Mouse (Mus musculus) megakaryocyte, adult 5-6 weeks (primary cell): ENCODE results near the gene Apbb1. TPM values are rescaled to one million over a fixed set of nuclear protein-coding genes. Genes with fewer than 3 reads are reported as not detected.

Experiments
- ATAC-seq: 2 replicates; pipeline ENCODE4 v1.8.0; 2016; ENCODE audit warnings: mild to moderate bottlenecking, inconsistent platforms; ENCODE audit not compliant: poor library complexity, severe bottlenecking
- total RNA-seq, 2 experiments: library from RNA; stranded (forward) in 1 of 2; stranded (reverse) in 1 of 2; fragments of 153-499, 151-499 nt in 1 of 2; fragments of 221-1000, 200-1000 nt in 1 of 2; gene quantifications; 2 replicates each; pipeline versions ENCODE4 v1.2.3 to v1.2.4; 2015 to 2017

The Apbb1 gene
- total RNA-seq, 2 experiments from 2014 or later = 1.9 to 9.5 TPM

DNA sequence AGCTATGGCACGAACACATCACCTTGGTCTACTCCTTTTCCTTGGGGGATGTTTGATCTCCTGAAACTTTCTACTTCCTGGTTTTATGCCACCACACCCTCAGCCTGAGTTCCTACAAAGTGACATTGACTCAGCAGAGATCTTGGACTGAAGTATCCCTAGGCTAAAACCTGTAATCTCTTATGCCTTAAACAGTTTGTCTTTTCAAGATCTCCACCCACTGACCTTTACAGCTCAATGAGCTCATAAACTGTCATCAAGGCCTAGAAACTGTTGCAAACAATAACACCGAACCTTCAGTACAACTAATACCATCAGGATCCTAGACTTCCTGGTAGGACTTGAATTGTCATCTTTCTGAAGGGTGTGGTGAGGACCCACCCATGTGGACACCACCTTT lies 57.2 kb downstream of the Apbb1 start:
- ATAC-seq = peak; percentile 62; the same call in 1 of the 2 replicates

DNA sequence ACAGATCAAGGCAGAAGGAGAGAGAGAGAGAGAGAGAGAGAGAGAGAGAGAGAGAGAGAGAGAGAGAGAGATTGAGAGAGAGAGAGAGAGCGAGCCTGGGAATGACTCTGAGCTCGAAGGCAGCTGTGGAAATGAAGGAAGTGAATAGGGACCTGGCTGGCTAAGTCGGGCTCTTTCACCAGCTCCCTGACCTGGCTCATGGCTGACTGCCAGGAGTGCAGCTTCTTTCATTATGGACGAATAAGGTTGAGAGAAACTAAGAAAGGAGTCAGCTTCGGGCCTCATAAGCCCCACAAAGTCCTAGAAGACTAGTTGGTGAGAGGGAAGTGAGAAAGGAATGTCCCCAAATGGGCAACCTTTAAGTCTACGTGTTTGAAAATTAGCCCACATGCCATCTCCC lies 61.3 kb downstream of the Apbb1 start:
- no peak for ATAC-seq

DNA sequence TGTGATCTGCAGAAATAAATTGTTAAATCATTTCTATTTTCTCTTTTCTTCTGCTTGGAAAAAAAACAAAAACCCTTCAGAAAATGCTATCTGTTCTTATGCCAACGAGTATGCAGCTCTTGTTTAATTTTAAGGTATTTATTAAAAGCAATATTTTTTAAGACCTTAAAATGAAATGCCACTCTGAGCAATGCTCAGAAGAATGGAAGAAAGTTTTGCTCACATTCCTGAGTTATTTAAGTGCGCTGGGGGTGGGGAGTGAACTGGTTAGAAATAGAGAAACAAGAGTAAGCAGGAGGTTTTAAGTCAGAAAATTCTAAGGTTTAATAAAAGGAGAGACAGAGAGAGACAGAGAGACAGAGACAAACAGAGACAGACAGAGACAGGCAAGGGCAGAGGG lies 61.7 kb downstream of the Apbb1 start:
- no peak for ATAC-seq

DNA sequence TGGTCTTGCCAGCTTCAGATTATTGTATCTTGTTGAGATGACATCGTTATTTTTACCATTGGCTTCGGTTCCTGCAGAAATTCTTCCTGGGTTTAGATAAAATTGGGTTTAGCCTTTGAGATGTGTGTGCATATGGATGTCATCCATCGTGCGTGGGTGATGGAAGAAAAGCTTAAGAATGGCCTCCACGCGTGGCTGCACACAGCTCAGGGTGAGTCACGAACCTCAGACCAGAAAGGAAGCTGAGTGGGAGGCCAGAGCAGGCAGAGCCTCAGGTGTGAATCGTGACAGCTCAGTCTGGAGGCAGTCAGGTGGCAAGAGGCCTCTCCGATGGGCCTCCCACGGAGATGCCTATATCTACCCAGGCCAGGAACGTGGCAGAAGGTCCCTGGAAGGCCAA lies 62.1 kb downstream of the Apbb1 start:
- ATAC-seq = no peak

DNA sequence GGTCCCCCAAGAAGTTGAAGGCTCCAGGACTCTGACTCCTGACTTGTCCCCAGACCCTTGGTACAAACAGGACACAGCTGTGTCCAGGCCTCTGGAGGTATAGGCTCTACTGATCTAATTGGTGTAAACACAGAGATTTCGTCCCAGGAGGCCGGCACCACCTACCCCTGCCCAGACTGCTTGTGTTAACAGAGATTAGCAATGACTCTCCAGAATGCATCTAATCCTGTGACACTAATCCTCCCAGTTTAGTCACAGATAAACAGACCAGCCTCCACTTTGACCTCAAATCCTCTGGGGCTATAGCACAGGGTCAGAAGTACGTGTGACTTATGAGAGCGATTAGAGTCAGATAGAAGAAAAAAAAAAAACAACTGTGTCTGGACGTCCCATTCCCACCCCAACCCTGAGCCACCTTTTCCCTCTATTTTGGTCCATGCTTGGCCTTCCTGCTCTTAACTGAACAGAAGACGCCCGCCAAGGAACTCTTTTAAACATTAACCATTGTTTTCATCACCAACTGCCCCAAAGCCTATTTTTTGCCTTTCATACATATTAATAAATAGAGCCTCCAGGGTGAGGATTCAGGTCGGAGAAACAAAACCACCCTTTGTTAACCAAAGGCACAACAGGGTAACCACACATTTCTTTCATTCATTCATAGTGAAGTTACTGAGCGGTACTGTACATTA lies 64.6 kb downstream of the Apbb1 start:
- ATAC-seq = no peak

DNA sequence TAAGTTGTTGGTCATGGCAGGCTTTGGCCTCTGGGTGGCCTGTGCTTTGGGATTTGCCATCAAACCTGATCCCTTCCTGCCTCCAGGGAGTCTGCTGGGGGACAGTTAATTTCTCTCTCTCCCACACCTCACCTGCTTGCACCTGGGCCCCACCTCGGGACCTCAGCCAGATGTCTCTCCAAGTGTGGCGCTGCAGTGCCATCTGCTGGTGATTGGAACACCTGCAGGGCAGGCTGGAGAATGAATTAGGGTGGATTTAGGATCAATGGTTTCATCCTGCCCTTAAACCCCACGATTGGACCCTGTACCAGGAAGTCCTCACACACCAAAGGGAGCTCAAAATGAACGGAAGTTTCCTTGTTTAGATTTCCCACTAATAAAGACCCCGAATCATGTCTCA lies 66.3 kb downstream of the Apbb1 start:
- ATAC-seq = peak; percentile 93

DNA sequence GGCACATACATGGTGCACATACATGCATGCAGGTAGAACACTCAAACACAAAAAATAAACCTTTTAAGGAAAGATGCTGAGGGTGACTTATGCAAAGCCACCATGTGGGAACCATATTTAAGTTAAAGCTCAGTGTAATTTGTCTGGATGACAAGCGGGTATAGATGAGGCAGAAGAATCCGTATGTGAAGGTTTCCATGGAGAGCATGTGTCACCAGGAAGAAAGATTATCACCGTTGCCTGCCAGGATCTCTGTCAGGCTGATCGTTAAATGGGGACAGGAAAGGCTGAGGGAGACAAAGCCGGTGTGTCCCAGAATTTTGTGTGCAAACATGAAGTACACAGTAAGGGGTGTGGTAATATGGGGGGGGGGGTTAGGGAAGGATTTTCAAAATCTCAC lies 66.9 kb downstream of the Apbb1 start:
- no peak for ATAC-seq

DNA sequence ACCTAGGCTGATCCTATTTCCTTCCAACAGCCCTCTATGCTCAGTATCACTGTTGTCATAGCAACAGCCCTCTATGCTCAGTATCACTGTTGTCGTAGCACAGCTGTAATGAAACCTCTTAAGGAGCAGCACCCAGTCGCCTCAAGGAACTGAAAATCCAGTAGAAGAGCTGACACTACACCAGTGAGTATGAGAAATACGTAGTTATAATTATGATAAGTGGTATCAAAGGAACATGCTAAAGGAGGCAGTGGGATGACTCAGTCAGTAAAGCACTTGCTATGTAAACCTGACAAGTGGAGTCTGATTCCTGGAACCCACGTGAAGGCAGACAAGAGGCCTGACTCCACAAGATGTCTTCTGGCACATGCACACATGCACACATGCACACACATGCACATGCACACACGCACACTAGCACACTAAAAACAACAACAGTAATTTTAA lies 67.6 kb downstream of the Apbb1 start:
- no peak for ATAC-seq

DNA sequence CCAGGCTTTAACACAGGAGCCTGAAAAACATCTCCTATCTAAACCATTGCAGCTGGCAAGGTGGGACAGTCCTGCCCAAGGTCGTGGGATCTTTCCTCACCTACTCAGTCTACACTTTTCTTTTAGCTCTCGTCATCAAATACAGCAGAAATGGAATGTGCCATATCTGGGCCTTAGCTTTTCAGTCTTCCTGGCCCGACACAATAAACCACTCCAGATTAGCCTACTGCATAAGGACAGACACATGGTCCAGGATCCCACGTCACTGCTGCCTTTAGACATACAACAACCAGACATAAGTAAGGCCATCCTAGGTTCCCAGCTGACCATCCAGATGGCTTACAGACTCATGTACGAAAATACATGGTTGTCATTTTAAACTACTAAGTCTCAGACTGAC lies 71.3 kb downstream of the Apbb1 start:
- ATAC-seq = no peak

Other genes starting within 250 kb of the Apbb1 start
- gene Olfr690, start 247.5 kb downstream of the Apbb1 start, total RNA-seq (2015) = not detected in 2 replicates
- not detected in 2 replicates for gene Olfr690, start 247.5 kb downstream of the Apbb1 start, total RNA-seq (2017)
- not detected in 2 replicates for gene Olfr691, start 239.4 kb downstream of the Apbb1 start, total RNA-seq (2015)
- gene Olfr691, start 239.4 kb downstream of the Apbb1 start, total RNA-seq (2017) = not detected in 2 replicates
- gene Olfr692, start 213.4 kb downstream of the Apbb1 start, total RNA-seq (2015) = not detected in 2 replicates
- gene Olfr692, start 213.4 kb downstream of the Apbb1 start, total RNA-seq (2017) = not detected in 2 replicates
- 0.20 TPM in 1 of 2 replicates, not detected in the other for gene Gm5901, start 206.6 kb downstream of the Apbb1 start, total RNA-seq (2015)
- 0.73 TPM in 1 of 2 replicates, not detected in the other for gene Gm5901, start 206.6 kb downstream of the Apbb1 start, total RNA-seq (2017)
- 36.2 and 39.6 TPM in 2 replicates for gene Fam160a2, start 181.6 kb downstream of the Apbb1 start, total RNA-seq (2015)
- gene Fam160a2, start 181.6 kb downstream of the Apbb1 start, total RNA-seq (2017) = 23.9 and 26.1 TPM in 2 replicates
- 0.25 TPM in 1 of 2 replicates, not detected in the other for gene Cnga4, start 177.1 kb downstream of the Apbb1 start, total RNA-seq (2015)
- gene Cnga4, start 177.1 kb downstream of the Apbb1 start, total RNA-seq (2017) = not detected in 2 replicates
- gene Cckbr, start 155.9 kb downstream of the Apbb1 start, total RNA-seq (2015) = not detected in 2 replicates
- not detected in 2 replicates for gene Cckbr, start 155.9 kb downstream of the Apbb1 start, total RNA-seq (2017)
- not detected in 2 replicates for gene Cavin3, start 99.4 kb downstream of the Apbb1 start, total RNA-seq (2015)
- gene Cavin3, start 99.4 kb downstream of the Apbb1 start, total RNA-seq (2017) = not detected in 2 replicates
- gene Smpd1, start 27.3 kb downstream of the Apbb1 start, total RNA-seq (2015) = 25.8 and 26.1 TPM in 2 replicates
- gene Smpd1, start 27.3 kb downstream of the Apbb1 start, total RNA-seq (2017) = 24.7 and 33.3 TPM in 2 replicates
- gene Hpx, start 18.5 kb upstream of the Apbb1 start, total RNA-seq (2015) = not detected in 2 replicates
- 0.29 TPM in 1 of 2 replicates, not detected in the other for gene Hpx, start 18.5 kb upstream of the Apbb1 start, total RNA-seq (2017)
- gene Trim3, start 51.9 kb upstream of the Apbb1 start, total RNA-seq (2015) = 14.8 and 19.7 TPM in 2 replicates
- 10.9 and 15.3 TPM in 2 replicates for gene Trim3, start 51.9 kb upstream of the Apbb1 start, total RNA-seq (2017)
- 77.3 and 105 TPM in 2 replicates for gene Timm10b, start 58.4 kb upstream of the Apbb1 start, total RNA-seq (2015)
- gene Timm10b, start 58.4 kb upstream of the Apbb1 start, total RNA-seq (2017) = 85.4 and 91.6 TPM in 2 replicates
- 6.9 and 12.0 TPM in 2 replicates for gene Arfip2, start 58.8 kb upstream of the Apbb1 start, total RNA-seq (2015)
- 24.6 and 24.8 TPM in 2 replicates for gene Arfip2, start 58.8 kb upstream of the Apbb1 start, total RNA-seq (2017)
- 6.7 and 18.0 TPM in 2 replicates for gene Gm45799, start 58.9 kb upstream of the Apbb1 start, total RNA-seq (2015)
- 6.0 and 6.6 TPM in 2 replicates for gene Gm45799, start 58.9 kb upstream of the Apbb1 start, total RNA-seq (2017)
- 1.8 and 4.7 TPM in 2 replicates for gene Dnhd1, start 69.2 kb upstream of the Apbb1 start, total RNA-seq (2015)
- 0.95 and 2.7 TPM in 2 replicates for gene Dnhd1, start 69.2 kb upstream of the Apbb1 start, total RNA-seq (2017)
- 259 and 268 TPM in 2 replicates for gene Ilk, start 154.9 kb upstream of the Apbb1 start, total RNA-seq (2015)
- 180 and 183 TPM in 2 replicates for gene Ilk, start 154.9 kb upstream of the Apbb1 start, total RNA-seq (2017)
- 12.3 and 15.8 TPM in 2 replicates for gene Rrp8, start 155.7 kb upstream of the Apbb1 start, total RNA-seq (2015)
- 17.4 and 21.0 TPM in 2 replicates for gene Rrp8, start 155.7 kb upstream of the Apbb1 start, total RNA-seq (2017)
- gene Taf10, start 162.7 kb upstream of the Apbb1 start, total RNA-seq (2015) = 259 and 284 TPM in 2 replicates
- gene Taf10, start 162.7 kb upstream of the Apbb1 start, total RNA-seq (2017) = 129 and 148 TPM in 2 replicates
- 69.7 and 71.5 TPM in 2 replicates for gene Tpp1, start 170.6 kb upstream of the Apbb1 start, total RNA-seq (2015)
- gene Tpp1, start 170.6 kb upstream of the Apbb1 start, total RNA-seq (2017) = 21.7 and 29.0 TPM in 2 replicates
- gene Dchs1, start 206.0 kb upstream of the Apbb1 start, total RNA-seq (2015) = 0.07 TPM in 2 replicates
- gene Dchs1, start 206.0 kb upstream of the Apbb1 start, total RNA-seq (2017) = 0.04 TPM in 1 of 2 replicates, not detected in the other
- 74.5 and 84.2 TPM in 2 replicates for gene Mrpl17, start 229.4 kb upstream of the Apbb1 start, total RNA-seq (2015)
- gene Mrpl17, start 229.4 kb upstream of the Apbb1 start, total RNA-seq (2017) = 37.8 and 40.1 TPM in 2 replicates